Mouse (Mus musculus) heart, embryonic 16.5 days (tissue): ENCODE results near the gene Dcaf6. TPM values are rescaled to one million over a fixed set of nuclear protein-coding genes. Genes with fewer than 3 reads are reported as not detected.

Experiments used
- ATAC-seq: fragments of 200-750 bp; cut with Nextera tagmentation; replicated peaks from 2 replicates; pipeline ENCODE4 v1.8.0; 2017; ENCODE audit warnings: moderate number of reproducible peaks; ENCODE audit not compliant: insufficient read depth, low FRiP score; ENCODE audit errors: extremely low read depth
- H3K27ac ChIP-seq: fragments of 300-500 bp; sonication (generic); 2 replicates; pipeline ENCODE4 v1.5.1; 2014; ENCODE audit warnings: mild to moderate bottlenecking, low read length, control low read depth, moderate library complexity
- H3K27me3 ChIP-seq: fragments of 300-500 bp; sonication (generic); 2 replicates; pipeline ENCODE4 v1.6.1; 2014; ENCODE audit warnings: low read length, mixed read lengths; ENCODE audit not compliant: control insufficient read depth, insufficient read depth
- H3K36me3 ChIP-seq: fragments of 300-500 bp; sonication (generic); 2 replicates; pipeline ENCODE4 v1.6.1; 2014; ENCODE audit not compliant: control insufficient read depth, insufficient read depth
- H3K4me1 ChIP-seq: fragments of 300-500 bp; sonication (generic); 2 replicates; pipeline ENCODE4 v1.6.1; 2014; ENCODE audit warnings: low read length, mixed read lengths; ENCODE audit not compliant: control insufficient read depth, insufficient read depth
- H3K4me2 ChIP-seq: fragments of 300-500 bp; sonication (generic); 2 replicates; pipeline ENCODE4 v1.6.1; 2014; ENCODE audit warnings: low read depth, mild to moderate bottlenecking, control low read depth, low read length
- H3K4me3 ChIP-seq: fragments of 300-500 bp; sonication (generic); 2 replicates; pipeline ENCODE4 v1.5.1; 2014; ENCODE audit warnings: mild to moderate bottlenecking, control low read depth, low read length
- H3K9ac ChIP-seq: fragments of 300-500 bp; sonication (generic); 2 replicates; pipeline ENCODE4 v1.6.1; 2014; ENCODE audit warnings: low read length, control low read depth
- H3K9me3 ChIP-seq: fragments of 300-500 bp; sonication (generic); replicated peaks from 2 replicates; pipeline ENCODE4 v1.6.1; 2016; ENCODE audit warnings: low read length; ENCODE audit not compliant: control insufficient read depth
- WGBS: fragments of 180-500 bp; shearing (Covaris S2); extraction: QIAGEN DNeasy Blood & Tissue Kit; methylation state at CpG from one replicate; pipeline ENCODE4 v1.1.7; 2014; 5-methylcytosine and 5-hydroxymethylcytosine counted together
- polyA plus RNA-seq: library from polyadenylated mRNA; unstranded; fragments of >200 nt; fragmentation: Nextera tagmentation; extraction: Ambion mirVana; gene quantifications from 2 replicates; pipeline ENCODE4 v1.2.1, GENCODE M21; 2015

The Dcaf6 gene
- polyA plus RNA-seq, 1 experiment from 2014 or later, result 18.9 TPM

DNA sequence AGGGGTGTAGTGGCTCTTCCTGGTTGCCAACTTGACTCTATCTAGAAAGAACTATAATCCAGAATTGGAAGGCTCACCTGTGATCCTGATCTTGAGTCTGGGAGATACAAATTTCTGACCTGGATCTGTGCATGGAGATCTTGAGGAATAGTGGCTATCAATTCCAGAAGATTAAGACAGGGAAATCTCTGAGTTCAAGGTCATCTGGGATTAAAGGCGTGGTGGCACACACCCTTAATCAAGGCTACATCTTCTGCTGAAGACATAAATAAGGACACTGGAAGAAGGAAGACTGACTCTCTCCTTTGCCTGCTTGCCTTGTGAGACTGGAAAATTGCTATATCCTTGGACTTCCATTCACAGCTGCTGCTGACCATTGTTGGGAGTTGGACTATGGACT, 164.8 kb downstream of the Dcaf6 start, which contains the start of gene Gpr161:
Gene Gpr161, plus strand, starts transcription at position 301 of the 400 bp plus-strand sequence.
- Histone ChIP-seq H3K9ac (no peak within 1 kb of the TSS), H3K36me3 (no peaks in the 10 kb centered on the region), H3K27me3 (no peaks in the 10 kb centered on the region), H3K9me3 (no peaks in the 10 kb centered on the region), H3K4me3 (no peak within 1 kb of the TSS), H3K4me1 (no peaks in the 10 kb centered on the region), H3K4me2 (no peak within 1 kb of the TSS), H3K27ac (no peak within 1 kb of the TSS)
- 100% methylated on average over 1 of the region's 1 CpGs for WGBS
- no peak for ATAC-seq

DNA sequence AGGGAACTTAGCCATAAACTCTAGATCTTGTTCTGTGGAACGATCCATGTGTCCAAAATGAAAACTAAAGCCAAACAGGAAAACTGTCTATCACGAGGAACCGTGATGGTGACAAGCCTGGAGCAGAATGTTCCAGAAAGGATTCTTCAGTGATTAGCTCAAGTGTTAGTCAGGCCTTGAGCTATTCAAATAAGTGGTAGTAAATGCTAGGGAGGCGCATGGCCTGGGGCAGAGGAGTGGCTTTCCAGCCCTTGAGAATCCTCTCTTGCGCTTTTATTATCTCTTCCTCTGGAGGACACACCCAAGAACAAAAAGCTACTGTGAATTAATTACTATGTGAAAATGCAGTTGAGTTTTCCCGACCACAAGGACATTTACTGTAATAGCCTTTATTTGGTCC, 168.7 kb downstream of the Dcaf6 start:
- H3K9ac ChIP-seq, result no peak overlapping the region
- H3K4me3 ChIP-seq, result no peak overlapping the region
- H3K4me2 ChIP-seq, result no peak overlapping the region
- H3K9me3 ChIP-seq, result no peaks in the 10 kb centered on the region
- H3K36me3 ChIP-seq, result no peaks in the 10 kb centered on the region
- no peak for ATAC-seq
- WGBS, result 60% methylated on average over 6 of the region's 6 CpGs
- no peaks in the 10 kb centered on the region for H3K27me3 ChIP-seq
- no peak overlapping the region for H3K27ac ChIP-seq
- H3K4me1 ChIP-seq, result no peaks in the 10 kb centered on the region

DNA sequence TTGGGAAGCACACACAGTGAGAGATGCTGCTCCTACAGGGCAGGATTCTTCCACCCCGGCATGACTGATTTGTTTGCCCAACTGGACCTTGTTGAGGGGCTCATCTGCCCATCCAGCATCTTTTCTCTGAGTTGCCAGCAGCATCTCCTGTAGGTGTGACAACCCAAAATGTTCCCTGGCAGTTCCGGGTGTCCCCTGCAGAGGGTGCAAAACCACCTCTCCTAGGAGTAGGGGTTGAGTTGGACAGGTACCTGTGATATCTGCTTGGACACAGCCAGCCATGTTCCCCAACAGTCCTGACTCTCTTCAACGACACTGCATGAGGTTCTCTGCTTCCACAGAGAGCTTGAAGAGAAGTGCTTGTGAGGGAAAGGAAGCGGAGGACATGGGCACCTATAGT, 170.4 kb downstream of the Dcaf6 start:
- no peak overlapping the region for H3K4me3 ChIP-seq
- H3K27ac ChIP-seq, result no peak overlapping the region
- H3K9me3 ChIP-seq, result no peaks in the 10 kb centered on the region
- H3K27me3 ChIP-seq, result no peaks in the 10 kb centered on the region
- ATAC-seq, result no peak
- H3K4me1 ChIP-seq, result no peaks in the 10 kb centered on the region
- H3K4me2 ChIP-seq, result no peak overlapping the region
- H3K36me3 ChIP-seq, result no peaks in the 10 kb centered on the region
- 86% methylated on average over 4 of the region's 4 CpGs for WGBS
- no peak overlapping the region for H3K9ac ChIP-seq

DNA sequence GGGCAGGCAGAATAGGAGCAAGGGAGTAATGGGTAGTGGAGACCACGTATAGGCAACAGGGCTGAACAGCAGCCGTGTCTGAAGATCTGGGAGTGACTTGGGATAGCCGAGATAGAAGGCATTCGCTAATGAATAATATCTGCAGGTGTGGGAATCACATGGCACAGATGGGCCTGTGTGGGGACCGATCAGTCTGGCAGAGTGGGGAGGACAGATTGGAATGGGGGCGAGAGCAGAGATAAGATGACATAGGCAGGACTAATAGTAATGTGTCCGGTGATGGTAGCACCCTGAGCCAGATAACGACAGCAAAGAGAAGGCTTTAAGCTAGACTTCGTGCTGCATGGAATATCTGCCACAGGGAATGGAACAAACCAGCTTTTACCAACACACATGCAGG, 172.1 kb downstream of the Dcaf6 start:
- Histone ChIP-seq H3K4me2 (no peak overlapping the region), H3K36me3 (no peaks in the 10 kb centered on the region), H3K27ac (no peak overlapping the region), H3K9ac (no peak overlapping the region), H3K9me3 (no peaks in the 10 kb centered on the region), H3K4me1 (no peaks in the 10 kb centered on the region), H3K27me3 (no peaks in the 10 kb centered on the region), H3K4me3 (no peak overlapping the region)
- WGBS, result 77% methylated on average over 9 of the region's 9 CpGs
- ATAC-seq, result no peak

DNA sequence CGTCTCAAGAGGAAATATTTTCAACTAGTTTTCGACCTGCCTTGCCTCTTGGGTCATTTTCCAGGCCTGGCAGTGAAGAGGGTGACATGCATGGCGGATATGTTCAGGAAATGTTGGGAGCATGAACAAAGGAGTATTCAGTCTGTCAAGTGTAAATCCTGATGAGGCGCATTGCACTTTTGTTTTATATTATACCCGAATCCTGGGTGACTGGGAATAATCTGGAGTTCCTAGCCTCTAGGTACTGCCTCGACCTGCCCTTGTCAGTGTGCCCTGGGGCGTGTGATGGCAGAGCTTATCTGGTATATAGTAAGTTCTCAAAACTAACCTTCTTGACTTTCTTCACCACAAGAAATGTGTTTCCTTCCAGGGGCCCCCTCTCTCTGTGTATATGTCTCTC, 176.2 kb downstream of the Dcaf6 start:
- WGBS, result 70% methylated on average over 7 of the region's 7 CpGs
- no peaks in the 10 kb centered on the region for H3K36me3 ChIP-seq

DNA sequence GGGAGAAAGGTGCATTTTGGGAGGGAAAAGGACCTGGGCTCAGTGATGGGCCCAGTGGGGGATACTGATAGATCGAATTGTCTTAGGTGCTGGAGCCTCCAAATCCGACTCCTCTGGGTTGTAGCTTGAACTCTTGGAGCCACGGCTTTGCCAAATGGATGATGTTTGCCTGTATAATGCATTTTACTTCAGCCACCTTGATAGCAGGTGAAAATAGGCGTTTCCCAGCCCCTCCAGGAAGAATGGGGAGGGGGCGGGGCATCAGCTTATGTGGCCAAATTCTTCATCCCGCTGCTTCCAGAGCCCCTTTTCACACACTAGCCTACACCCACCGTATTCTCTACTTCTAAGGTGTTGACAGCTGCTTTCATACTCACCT, 177.3 kb downstream of the Dcaf6 start:
- peak overlapping the region; percentile 83 for H3K4me3 ChIP-seq
- peak overlapping the region; percentile 81 for H3K4me2 ChIP-seq
- H3K36me3 ChIP-seq, result no peaks in the 10 kb centered on the region
- no peaks in the 10 kb centered on the region for H3K9me3 ChIP-seq
- no peaks in the 10 kb centered on the region for H3K27me3 ChIP-seq
- peaks cover 8% of the 10 kb centered on the region for H3K4me1 ChIP-seq
- H3K9ac ChIP-seq, result peak overlapping the region; percentile 85; the same call in 1 of the 2 replicates
- no peak overlapping the region for H3K27ac ChIP-seq
- ATAC-seq, result no peak
- WGBS, result 25% methylated on average over 7 of the region's 7 CpGs

More for the DNA sequence above, 176.2 kb downstream of the Dcaf6 start:
- Histone ChIP-seq H3K9ac (no peak overlapping the region), H3K4me1 (peaks cover 8% of the 10 kb centered on the region), H3K4me2 (no peak overlapping the region), H3K27me3 (no peaks in the 10 kb centered on the region), H3K4me3 (no peak overlapping the region), H3K9me3 (no peaks in the 10 kb centered on the region), H3K27ac (no peak overlapping the region)
- no peak for ATAC-seq

DNA sequence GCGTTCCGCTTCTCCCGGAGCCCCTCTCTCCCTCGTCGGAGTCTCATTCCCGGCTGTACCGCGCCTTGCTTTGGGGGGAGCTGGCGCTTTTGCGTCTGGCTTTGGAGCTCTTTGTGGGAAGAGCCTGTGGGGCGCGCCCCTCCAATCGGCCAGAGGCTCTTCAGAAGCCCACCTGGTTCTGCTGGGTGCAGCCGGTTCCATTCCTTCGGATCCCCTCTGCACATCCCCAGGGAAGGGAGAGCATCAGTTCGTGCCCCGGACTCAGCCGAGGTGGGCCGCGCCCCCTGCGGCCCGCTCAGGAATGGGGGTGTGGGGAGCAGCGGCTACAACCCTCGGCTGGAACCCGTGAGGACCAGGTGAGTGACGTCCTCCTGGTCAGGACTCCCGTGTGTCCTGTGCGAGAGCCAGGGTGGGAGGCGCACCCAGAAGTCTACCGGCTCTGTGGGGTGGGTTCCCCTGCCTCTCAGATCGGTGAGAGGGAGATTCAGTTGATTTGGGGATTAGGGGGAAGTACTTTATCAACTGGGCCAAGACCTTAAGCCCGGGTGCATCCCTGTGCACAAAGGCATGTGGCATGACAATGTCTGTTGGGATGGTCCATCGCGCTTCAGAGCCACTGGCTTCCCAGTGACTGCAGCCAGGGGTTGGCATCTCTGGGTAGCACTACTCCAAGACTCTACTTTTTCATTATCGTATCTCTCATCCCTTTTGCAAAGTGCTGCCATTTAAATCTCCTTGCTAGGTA, 177.9 kb downstream of the Dcaf6 start:
- peak; percentile 41; the same call in 1 of the 2 replicates for ATAC-seq
- Histone ChIP-seq H3K9ac (peak overlapping the region; percentile 85), H3K27ac (peak overlapping the region; percentile 64), H3K4me3 (peak overlapping the region; percentile 83), H3K27me3 (no peaks in the 10 kb centered on the region), H3K4me1 (peaks cover 8% of the 10 kb centered on the region), H3K4me2 (peak overlapping the region; percentile 81), H3K36me3 (no peaks in the 10 kb centered on the region), H3K9me3 (no peaks in the 10 kb centered on the region)
- 2% methylated on average over 35 of the region's 35 CpGs for WGBS

DNA sequence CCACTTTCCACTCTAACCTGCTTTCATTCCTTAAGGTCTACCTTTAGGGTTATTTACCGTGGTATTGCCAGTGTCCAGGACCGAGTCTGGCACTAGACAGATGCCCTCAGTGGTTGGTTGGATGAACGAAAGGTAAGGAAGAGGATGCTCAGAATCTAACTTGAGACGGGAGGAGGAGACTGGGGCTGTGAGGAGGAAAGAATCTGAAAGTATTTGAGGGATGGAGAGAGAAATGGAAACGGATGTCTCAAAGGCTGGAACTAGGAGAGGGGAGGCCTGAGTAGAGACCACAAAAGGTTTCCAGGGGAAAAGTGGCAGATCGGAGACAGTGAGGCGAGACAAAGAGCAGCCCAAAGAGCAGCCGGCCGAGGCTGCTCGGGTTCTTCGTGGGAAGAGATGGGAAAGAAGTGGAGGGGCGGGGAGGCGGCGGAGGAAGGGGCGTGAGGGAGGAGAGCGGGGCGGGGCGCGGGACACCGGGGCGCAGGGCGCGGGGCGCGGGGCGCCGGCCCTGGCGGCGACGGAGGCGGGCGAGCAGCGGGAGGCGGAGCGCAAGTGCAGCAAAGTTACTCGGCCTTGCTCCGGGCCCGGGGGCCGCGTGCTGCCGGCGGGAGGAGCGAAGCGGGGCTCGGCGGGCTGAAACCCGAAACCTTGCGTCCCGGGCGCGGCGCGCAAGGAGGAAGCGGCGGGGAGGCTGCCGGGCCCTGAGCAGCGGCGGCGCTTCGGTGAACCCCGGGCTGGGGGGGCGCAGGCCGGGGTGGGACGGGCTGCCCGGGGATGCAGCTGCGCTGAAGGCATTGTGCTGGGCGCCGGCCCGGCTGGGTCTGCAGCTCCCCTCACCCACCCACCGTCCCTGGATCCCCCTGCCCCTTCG, 178.7 kb downstream of the Dcaf6 start:
- 2% methylated on average over 53 of the region's 71 CpGs for WGBS
- Histone ChIP-seq H3K4me2 (peak overlapping the region; percentile 81), H3K9ac (peak overlapping the region; percentile 85), H3K36me3 (no peaks in the 10 kb centered on the region), H3K9me3 (no peaks in the 10 kb centered on the region), H3K4me3 (peak overlapping the region; percentile 83), H3K27ac (peak overlapping the region; percentile 64), H3K4me1 (peaks cover 8% of the 10 kb centered on the region), H3K27me3 (no peaks in the 10 kb centered on the region)
- ATAC-seq, result peak; percentile 81

DNA sequence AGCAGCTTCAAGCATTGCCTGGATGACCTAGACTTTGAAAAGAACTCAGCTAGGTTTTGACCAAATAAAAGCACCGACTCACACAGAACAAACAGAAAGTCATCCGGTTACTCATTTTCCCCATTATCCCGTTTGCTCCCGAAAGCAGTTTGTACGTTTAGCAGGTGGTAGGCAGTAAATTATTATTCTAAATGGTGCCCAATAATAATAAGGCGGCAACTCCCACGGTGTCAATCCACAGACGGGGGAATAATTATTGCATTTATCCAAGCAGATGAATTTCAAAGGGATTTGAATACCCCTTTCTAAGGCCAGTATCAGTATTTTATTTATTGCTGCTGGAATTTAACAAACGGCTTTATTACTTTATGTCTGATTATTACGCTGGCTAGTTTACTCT, 179.5 kb downstream of the Dcaf6 start:
- Histone ChIP-seq H3K27ac (no peak overlapping the region), H3K27me3 (no peaks in the 10 kb centered on the region), H3K4me1 (peaks cover 8% of the 10 kb centered on the region), H3K4me3 (no peak overlapping the region), H3K4me2 (peak overlapping the region; percentile 81), H3K9ac (peak overlapping the region; percentile 85; the same call in 1 of the 2 replicates), H3K36me3 (no peaks in the 10 kb centered on the region), H3K9me3 (no peaks in the 10 kb centered on the region)
- WGBS, result 75% methylated on average over 10 of the region's 10 CpGs
- no peak for ATAC-seq
